Mouse (Mus musculus) lung, postnatal 0 days (tissue): Measurements from ENCODE around the gene Hhipl1.

Experiments used
- CTCF ChIP-seq: IDR thresholded peaks from 2 replicates; pipeline ENCODE4 v1.5.1; 2016; ENCODE audit warnings: antibody characterized with exemption, mild to moderate bottlenecking
- EP300 ChIP-seq: IDR thresholded peaks from 2 replicates; pipeline ENCODE4 v1.6.1; 2016; ENCODE audit warnings: antibody characterized with exemption, mild to moderate bottlenecking, control low read depth

- TF ChIP-seq CTCF (peak; percentile 40; the same call in 1 of the 2 replicates), EP300 (no peak)
Measured at GRCm38 (mm10) chr12:108274661-108275507, 31.2 kb upstream of the Hhipl1 start, which contains the start of gene Ccdc85c.
